Mouse (Mus musculus): ENCODE measurements around the gene Mgll. TPM values are rescaled to one million over a fixed set of nuclear protein-coding genes. Genes with fewer than 3 reads are reported as not detected.

Gene Mgll
- total RNA-seq, 1 experiment from 2014 or later: 4.0 TPM

GRCm38 (mm10) chr6:88742286-88743011 lies 18.2 kb downstream of the Mgll start:
- ATAC-seq (replicated peaks; ENCODE audit: low read depth, poor library complexity, severe bottlenecking): 0 out of 2 replicates have a peak, but pooled peaks have one; percentile 10

GRCm38 (mm10) chr6:88743601-88744291 lies 19.5 kb downstream of the Mgll start:
- no peak for ATAC-seq (replicated peaks; ENCODE audit: low read depth, poor library complexity, severe bottlenecking)

GRCm38 (mm10) chr6:88745027-88745426 lies 20.8 kb downstream of the Mgll start:
- no peak for ATAC-seq (replicated peaks; ENCODE audit: low read depth, poor library complexity, severe bottlenecking)

- ATAC-seq (replicated peaks; ENCODE audit: low read depth, poor library complexity, severe bottlenecking): no peak
These were observed 22.1 kb downstream of the Mgll start for GRCm38 (mm10) chr6:88746271-88746670.

- ATAC-seq (replicated peaks; ENCODE audit: low read depth, poor library complexity, severe bottlenecking): no peak
These were observed 23.3 kb downstream of the Mgll start for GRCm38 (mm10) chr6:88747296-88748040.

- no peak for ATAC-seq (replicated peaks; ENCODE audit: low read depth, poor library complexity, severe bottlenecking)
These were observed 26.7 kb downstream of the Mgll start for GRCm38 (mm10) chr6:88750884-88751283.

- no peak for ATAC-seq (replicated peaks; ENCODE audit: low read depth, poor library complexity, severe bottlenecking)
These were observed 28.6 kb downstream of the Mgll start for GRCm38 (mm10) chr6:88752711-88753219.

GRCm38 (mm10) chr6:88753578-88753977 lies 29.4 kb downstream of the Mgll start:
- ATAC-seq (replicated peaks; ENCODE audit: low read depth, poor library complexity, severe bottlenecking): peak; percentile 51

GRCm38 (mm10) chr6:88756992-88757391 lies 32.8 kb downstream of the Mgll start:
- no peak for ATAC-seq (replicated peaks; ENCODE audit: low read depth, poor library complexity, severe bottlenecking)

- ATAC-seq (replicated peaks; ENCODE audit: low read depth, poor library complexity, severe bottlenecking): no peak
These were observed 33.9 kb downstream of the Mgll start for GRCm38 (mm10) chr6:88758074-88758473.

GRCm38 (mm10) chr6:88758568-88759522 lies 34.6 kb downstream of the Mgll start:
- peak; percentile 27; the same call in 1 of the 2 replicates for ATAC-seq (replicated peaks; ENCODE audit: low read depth, poor library complexity, severe bottlenecking)

- peak; percentile 54 for ATAC-seq (replicated peaks; ENCODE audit: low read depth, poor library complexity, severe bottlenecking)
These were observed 35.7 kb downstream of the Mgll start for GRCm38 (mm10) chr6:88759793-88760453.

- ATAC-seq (replicated peaks; ENCODE audit: low read depth, poor library complexity, severe bottlenecking): no peak
These were observed 36.9 kb downstream of the Mgll start for GRCm38 (mm10) chr6:88760935-88761635.

GRCm38 (mm10) chr6:88761684-88762439 lies 37.6 kb downstream of the Mgll start:
- no peak for ATAC-seq (replicated peaks; ENCODE audit: low read depth, poor library complexity, severe bottlenecking)

GRCm38 (mm10) chr6:88762440-88763196 lies 38.4 kb downstream of the Mgll start:
- no peak for ATAC-seq (replicated peaks; ENCODE audit: low read depth, poor library complexity, severe bottlenecking)

- no peak for ATAC-seq (replicated peaks; ENCODE audit: low read depth, poor library complexity, severe bottlenecking)
These were observed 39.4 kb downstream of the Mgll start for GRCm38 (mm10) chr6:88763518-88764077.

GRCm38 (mm10) chr6:88764281-88764680 lies 40.1 kb downstream of the Mgll start:
- no peak for ATAC-seq (replicated peaks; ENCODE audit: low read depth, poor library complexity, severe bottlenecking)

All from common myeloid progenitor, adult 5-6 weeks (primary cell).